Mouse (Mus musculus) adrenal gland (tissue): ENCODE data around the gene Rcan3.

Source experiments
- microRNA-seq, 2 experiments: library from miRNA; unstranded; fragments of <30 nt; microRNA quantifications; one replicate each; pipeline ENCODE4; 2019

Rcan3 gene

Small RNA genes within 50 kb of the gene (microRNA-seq; reads per million reads assigned to microRNA genes)
- 150 to 267 reads per million in 2 experiments for gene Mir700
